Comparison of ENCODE assay signal across 16 mouse cellular contexts in the genomic region with DNA sequence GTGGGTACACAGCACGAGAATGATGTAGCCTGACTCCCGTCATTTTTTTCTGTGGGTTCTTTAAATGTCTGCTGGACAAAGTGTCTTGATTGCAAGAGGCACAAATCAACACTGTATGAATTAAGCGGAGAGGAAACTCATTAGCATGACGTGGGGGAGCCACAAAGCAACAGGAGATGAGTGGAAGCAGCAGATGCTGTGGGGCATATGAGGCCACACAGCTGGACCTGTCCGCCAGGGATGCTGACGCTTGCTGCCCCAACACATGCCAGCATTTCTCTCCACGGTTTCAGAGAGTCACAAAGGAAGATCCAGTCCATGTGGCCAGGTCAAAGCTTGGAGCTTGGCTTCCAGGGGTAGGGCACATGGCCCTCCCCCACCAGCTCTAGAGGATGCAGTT.
A peak's percentile ranks its signal among the peaks of the same experiment; 100 is the strongest.
DNase-seq lines count a peak whose midpoint lies in the region; ATAC-seq and TF ChIP-seq lines count a peak whose summit lies in the region.
"Had no signal": no experiment of that assay in that cellular context is flagged by ENCODE, and none has a peak within 500 bp of the region (broad histone marks: within the 10 kb centered on the region; RNA-seq: fewer than 3 reads in every experiment).

No protein-coding gene starts in this region.

- H3K27me3 ChIP-seq in hindbrain, embryonic 15.5 days = no peaks in the 10 kb centered on the region
- no peaks in the 10 kb centered on the region for H3K27me3 ChIP-seq in hindbrain, embryonic 10.5 days (ENCODE audit: insufficient read depth, poor library complexity, severe bottlenecking)
- no peaks in the 10 kb centered on the region for H3K27me3 ChIP-seq in midbrain, postnatal 0 days (ENCODE audit: insufficient read depth, low read length)
- H3K27me3 ChIP-seq in midbrain, embryonic 13.5 days = no peaks in the 10 kb centered on the region
- H3K27me3 ChIP-seq: liver, embryonic 13.5 days; neural tube, embryonic 12.5 days had no signal

- WGBS in hindbrain, embryonic 15.5 days = 39% methylated on average over 7 of the region's 7 CpGs
- WGBS in hindbrain, embryonic 10.5 days = 63% methylated on average over 7 of the region's 7 CpGs
- 62% methylated on average over 7 of the region's 7 CpGs for WGBS in midbrain, postnatal 0 days
- 48% methylated on average over 7 of the region's 7 CpGs for WGBS in midbrain, embryonic 13.5 days

- H3K4me1 ChIP-seq in hindbrain, embryonic 15.5 days (replicated peaks) = no peaks in the 10 kb centered on the region
- peaks cover 12% of the 10 kb centered on the region for H3K4me1 ChIP-seq in hindbrain, embryonic 10.5 days (replicated peaks)
- H3K4me1 ChIP-seq in midbrain, postnatal 0 days (ENCODE audit: insufficient read depth, low read length) = no peaks in the 10 kb centered on the region
- H3K4me1 ChIP-seq in midbrain, embryonic 13.5 days (replicated peaks) = peaks cover 5% of the 10 kb centered on the region; the same call in 1 of the 2 replicates
- H3K4me1 ChIP-seq: liver, embryonic 13.5 days; neural tube, embryonic 12.5 days had no signal

- peak; percentile 48; the same call in 1 of the 2 replicates for ATAC-seq in hindbrain, embryonic 15.5 days (ENCODE audit: low FRiP score, low read depth)
- ATAC-seq in midbrain, postnatal 0 days (ENCODE audit: low FRiP score) = no peak
- ATAC-seq in midbrain, embryonic 13.5 days = no peak
- no peak for ATAC-seq in activated CD4-positive, CD25-positive, alpha-beta regulatory T cell, adult 4 months
- ATAC-seq: lung, postnatal 0 days had no signal

- no peak for TF ChIP-seq CTCF in midbrain, postnatal 0 days (IDR thresholded peaks at IDR 0.05)

- no peak overlapping the region for H3K4me2 ChIP-seq in hindbrain, embryonic 15.5 days
- H3K4me2 ChIP-seq in midbrain, postnatal 0 days (ENCODE audit: low read depth, low read length, poor library complexity, severe bottlenecking) = no peak overlapping the region
- H3K4me2 ChIP-seq in midbrain, embryonic 13.5 days (replicated peaks) = no peak overlapping the region
- H3K4me2 ChIP-seq: heart, embryonic 11.5 days; liver, embryonic 13.5 days; neural tube, embryonic 12.5 days had no signal

- no peak overlapping the region for H3K9ac ChIP-seq in hindbrain, embryonic 15.5 days
- H3K9ac ChIP-seq in midbrain, postnatal 0 days (replicated peaks; ENCODE audit: low read length, poor library complexity, severe bottlenecking) = no peak overlapping the region
- no peak overlapping the region for H3K9ac ChIP-seq in midbrain, embryonic 13.5 days (replicated peaks)
- H3K9ac ChIP-seq: liver, embryonic 13.5 days; neural tube, embryonic 12.5 days had no signal

- H3K27ac ChIP-seq in hindbrain, embryonic 15.5 days (replicated peaks) = no peak overlapping the region
- H3K27ac ChIP-seq in hindbrain, embryonic 10.5 days = no peak overlapping the region
- no peak overlapping the region for H3K27ac ChIP-seq in midbrain, postnatal 0 days (ENCODE audit: low read depth, low read length)
- no peak overlapping the region for H3K27ac ChIP-seq in midbrain, embryonic 13.5 days
- H3K27ac ChIP-seq: gastrocnemius, adult 2 months; liver, embryonic 13.5 days; midbrain, embryonic 10.5 days; neural tube, embryonic 12.5 days had no signal

- no peak overlapping the region for H3K4me3 ChIP-seq in hindbrain, embryonic 15.5 days
- no peak overlapping the region for H3K4me3 ChIP-seq in hindbrain, embryonic 10.5 days
- H3K4me3 ChIP-seq in midbrain, postnatal 0 days (ENCODE audit: low read depth, low read length) = no peak overlapping the region
- H3K4me3 ChIP-seq in midbrain, embryonic 13.5 days (replicated peaks) = no peak overlapping the region
- H3K4me3 ChIP-seq: gastrocnemius, adult 2 months; liver, embryonic 13.5 days; midbrain, embryonic 10.5 days; neural tube, embryonic 12.5 days had no signal

- H3K36me3 ChIP-seq in hindbrain, embryonic 15.5 days = no peaks in the 10 kb centered on the region
- H3K36me3 ChIP-seq in hindbrain, embryonic 10.5 days = no peaks in the 10 kb centered on the region
- H3K36me3 ChIP-seq in midbrain, postnatal 0 days (ENCODE audit: insufficient read depth, low read length) = no peaks in the 10 kb centered on the region
- no peaks in the 10 kb centered on the region for H3K36me3 ChIP-seq in midbrain, embryonic 13.5 days
- H3K36me3 ChIP-seq: liver, embryonic 13.5 days; midbrain, embryonic 10.5 days; neural tube, embryonic 12.5 days had no signal

- no peaks in the 10 kb centered on the region for H3K9me3 ChIP-seq in hindbrain, embryonic 15.5 days
- no peaks in the 10 kb centered on the region for H3K9me3 ChIP-seq in hindbrain, embryonic 10.5 days
- no peaks in the 10 kb centered on the region for H3K9me3 ChIP-seq in midbrain, postnatal 0 days (ENCODE audit: low read length)
- H3K9me3 ChIP-seq in midbrain, embryonic 13.5 days = no peaks in the 10 kb centered on the region
- H3K9me3 ChIP-seq: liver, embryonic 13.5 days; midbrain, embryonic 10.5 days; neural tube, embryonic 12.5 days had no signal

- DNase-seq in hindbrain, embryonic 10.5 days (ENCODE audit: low spot score) = no peak
- DNase-seq in midbrain, postnatal 0 days (ENCODE audit: low spot score) = peak; percentile 31
- DNase-seq in frontal cortex, postnatal 36 days (ENCODE audit: low spot score in 2 of 2) = peak; percentile 25 to 27
- DNase-seq in skeletal muscle tissue, adult 2 months (ENCODE audit: low read depth, low spot score) = peak; percentile 6
- DNase-seq: cerebellum, adult 18-20 months; gastrocnemius, adult 2 months; kidney, adult 18-20 months; liver, embryonic 13.5 days; thymus, postnatal 25 days had no signal
